Mouse (Mus musculus) spleen, adult 2 months (tissue): Measurements from ENCODE around the gene Sfxn4.

Experiments used
- CTCF ChIP-seq: fragments of 200-500 bp; IDR thresholded peaks from 2 replicates; pipeline ENCODE4 v1.5.1; 2011; ENCODE audit warnings: mild to moderate bottlenecking, inconsistent platforms; ENCODE audit not compliant: insufficient read depth, insufficient read length, insufficient replicate concordance; ENCODE audit errors: extremely low read depth
- POLR2A ChIP-seq: fragments of 200-500 bp; IDR thresholded peaks from 2 replicates; pipeline ENCODE4 v1.6.1; 2011; ENCODE audit warnings: low read depth, low read length, inconsistent platforms

DNA sequence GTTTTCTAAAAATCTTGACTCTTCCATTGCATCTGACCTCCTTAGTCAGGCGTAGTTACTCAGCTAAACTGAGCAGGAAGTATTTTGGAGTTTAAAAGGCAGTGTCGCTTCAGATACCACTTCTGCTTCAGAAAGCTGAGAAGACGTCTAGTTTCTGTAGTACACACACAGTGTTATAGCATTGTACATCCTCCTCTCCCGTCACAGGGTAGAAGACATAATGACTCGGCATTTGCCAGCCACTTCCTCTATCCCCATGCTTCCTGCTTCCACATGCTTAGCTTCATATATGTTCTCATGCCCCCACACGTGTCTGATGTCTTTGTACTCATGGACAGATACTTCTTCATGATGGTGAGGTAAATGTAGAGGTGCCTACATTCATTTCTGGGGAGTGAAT, 42.6 kb downstream of the Sfxn4 start:
- TF ChIP-seq POLR2A (no peak), CTCF (no peak)
